Mouse (Mus musculus): ENCODE data around the gene Fignl2. TPM values are rescaled to one million over a fixed set of nuclear protein-coding genes. Genes with fewer than 3 reads are reported as not detected.

The Fignl2 gene
- total RNA-seq, 2 experiments from 2014 or later, result 1.3 to 1.6 TPM

- DNase-seq (ENCODE audit: low spot score in 2 of 2), result no peak
Measured at GRCm38 (mm10) chr15:101028960-101029359, 49.4 kb downstream of the Fignl2 start.

GRCm38 (mm10) chr15:101011352-101011751 lies 67.0 kb downstream of the Fignl2 start:
- no peak for DNase-seq (ENCODE audit: low spot score in 2 of 2)

GRCm38 (mm10) chr15:101008386-101009010 lies 69.9 kb downstream of the Fignl2 start:
- DNase-seq (ENCODE audit: low spot score in 2 of 2), result peak; percentile 40 to 64

GRCm38 (mm10) chr15:101007236-101007635 lies 71.1 kb downstream of the Fignl2 start:
- peak in 1 of 2 experiments; percentile 37 for DNase-seq (ENCODE audit: low spot score in 2 of 2)

GRCm38 (mm10) chr15:101006251-101007040 lies 71.9 kb downstream of the Fignl2 start:
- no peak for DNase-seq (ENCODE audit: low spot score in 2 of 2)

- peak; percentile 41 to 51 for DNase-seq (ENCODE audit: low spot score in 2 of 2)
Measured at GRCm38 (mm10) chr15:101005717-101006116, 72.7 kb downstream of the Fignl2 start.

GRCm38 (mm10) chr15:101004538-101004937 lies 73.8 kb downstream of the Fignl2 start:
- no peak for DNase-seq (ENCODE audit: low spot score in 2 of 2)

GRCm38 (mm10) chr15:101002466-101002865 lies 75.9 kb downstream of the Fignl2 start:
- DNase-seq (ENCODE audit: low spot score in 2 of 2), result no peak

GRCm38 (mm10) chr15:101001685-101002084 lies 76.7 kb downstream of the Fignl2 start:
- no peak for DNase-seq (ENCODE audit: low spot score in 2 of 2)

Other genes starting within 250 kb of the Fignl2 start
- gene Scn8a, start 208.7 kb downstream of the Fignl2 start, total RNA-seq (2021), result 100 to 1,000 TPM; 212 to 229 TPM
- not detected for gene Gm47841, start 31.2 kb downstream of the Fignl2 start, total RNA-seq (2021)
- gene Ankrd33, start 37.2 kb upstream of the Fignl2 start, total RNA-seq (2021), result not detected
- 1 to 10 TPM; 9.7 to 9.9 TPM for gene Acvrl1, start 50.0 kb upstream of the Fignl2 start, total RNA-seq (2021)
- 10 to 100 TPM; 88.8 to 90.3 TPM for gene Acvr1b, start 95.5 kb upstream of the Fignl2 start, total RNA-seq (2021)
- 10 to 100 TPM; 75.9 to 86.7 TPM for gene Grasp, start 145.6 kb upstream of the Fignl2 start, total RNA-seq (2021)
- 100 to 1,000 TPM in 1 of 2 experiments, 10 to 100 TPM in 1; 87.1 to 105 TPM for gene Nr4a1, start 175.7 kb upstream of the Fignl2 start, total RNA-seq (2021)
- gene Atg101, start 205.7 kb upstream of the Fignl2 start, total RNA-seq (2021), result 10 to 100 TPM; 53.2 to 57.5 TPM
- under 1 TPM; 0.27 to 0.66 TPM for gene 6030408B16Rik, start 214.6 kb upstream of the Fignl2 start, total RNA-seq (2021)